Mouse (Mus musculus): ENCODE data around the gene Tnks2.

Gene Tnks2

GRCm38 (mm10) chr19:36938008-36938407, 104.0 kb downstream of the Tnks2 start:
- no peak for DNase-seq (ENCODE audit: low spot score)

GRCm38 (mm10) chr19:36940064-36940463, 106.0 kb downstream of the Tnks2 start:
- DNase-seq (ENCODE audit: low spot score): no peak

Measured in ovary, adult 18-20 months (tissue).